Mouse (Mus musculus): ENCODE measurements around the gene Zfp318.
A peak's percentile ranks its signal among the peaks of the same experiment; 100 is the strongest.

The Zfp318 gene

GRCm38 (mm10) chr17:46446264-46446663 is 62.7 kb downstream of the Zfp318 start:
- no peak for DNase-seq (ENCODE audit: low read depth)

- no peak for DNase-seq (ENCODE audit: low read depth)
Measured at GRCm38 (mm10) chr17:46452683-46453082, 69.2 kb downstream of the Zfp318 start.

GRCm38 (mm10) chr17:46453302-46453948 is 69.9 kb downstream of the Zfp318 start:
- DNase-seq (ENCODE audit: low read depth), result no peak

GRCm38 (mm10) chr17:46453970-46454411 is 70.5 kb downstream of the Zfp318 start:
- DNase-seq (ENCODE audit: low read depth), result no peak

GRCm38 (mm10) chr17:46454539-46454938 is 71.0 kb downstream of the Zfp318 start:
- no peak for DNase-seq (ENCODE audit: low read depth)

GRCm38 (mm10) chr17:46455110-46455691 is 71.7 kb downstream of the Zfp318 start:
- no peak for DNase-seq (ENCODE audit: low read depth)

GRCm38 (mm10) chr17:46457791-46458190 is 74.3 kb downstream of the Zfp318 start:
- DNase-seq (ENCODE audit: low read depth), result peak; percentile 66

- DNase-seq (ENCODE audit: low read depth), result no peak
Measured at GRCm38 (mm10) chr17:46458439-46458838, 74.9 kb downstream of the Zfp318 start.

- DNase-seq (ENCODE audit: low read depth), result no peak
Measured at GRCm38 (mm10) chr17:46460673-46461072, 77.1 kb downstream of the Zfp318 start.

GRCm38 (mm10) chr17:46461347-46461746 is 77.8 kb downstream of the Zfp318 start:
- DNase-seq (ENCODE audit: low read depth), result no peak

- no peak for DNase-seq (ENCODE audit: low read depth)
Measured at GRCm38 (mm10) chr17:46462226-46462625, 78.7 kb downstream of the Zfp318 start.

- DNase-seq (ENCODE audit: low read depth), result no peak
Measured at GRCm38 (mm10) chr17:46467830-46468229, 84.3 kb downstream of the Zfp318 start.
